Mouse (Mus musculus) heart, embryonic 15.5 days (tissue): ENCODE data around the gene Trim9. TPM values are rescaled to one million over a fixed set of nuclear protein-coding genes. Genes with fewer than 3 reads are reported as not detected.

ENCODE experiments used
- ATAC-seq: fragments of 200-750 bp; cut with Nextera tagmentation; replicated peaks from 2 replicates; pipeline ENCODE4 v1.8.0; 2017; ENCODE audit warnings: low read depth, moderate TSS enrichment; ENCODE audit not compliant: insufficient number of reproducible peaks, insufficient read depth, low FRiP score
- H3K27ac ChIP-seq: fragments of 300-500 bp; sonication (generic); 2 replicates; pipeline ENCODE4 v1.5.1; 2015; ENCODE audit warnings: mild to moderate bottlenecking, inconsistent platforms
- H3K27me3 ChIP-seq: fragments of 300-500 bp; sonication (generic); 2 replicates; pipeline ENCODE4 v1.6.1; 2015; ENCODE audit warnings: inconsistent platforms
- H3K36me3 ChIP-seq: fragments of 300-500 bp; sonication (generic); 2 replicates; pipeline ENCODE4 v1.6.1; 2015; ENCODE audit warnings: mild to moderate bottlenecking, inconsistent platforms
- H3K4me1 ChIP-seq: fragments of 300-500 bp; sonication (generic); replicated peaks from 2 replicates; pipeline ENCODE4 v1.6.1; 2015; ENCODE audit warnings: inconsistent platforms
- H3K4me2 ChIP-seq: fragments of 300-500 bp; sonication (generic); 2 replicates; pipeline ENCODE4 v1.6.1; 2015; ENCODE audit warnings: inconsistent platforms, mild to moderate bottlenecking, moderate library complexity
- H3K4me3 ChIP-seq: fragments of 300-500 bp; sonication (generic); 2 replicates; pipeline ENCODE4 v1.5.1; 2015; ENCODE audit warnings: mild to moderate bottlenecking, inconsistent platforms
- H3K9ac ChIP-seq: fragments of 300-500 bp; sonication (generic); 2 replicates; pipeline ENCODE4 v1.6.1; 2015; ENCODE audit warnings: mild to moderate bottlenecking, inconsistent platforms
- H3K9me3 ChIP-seq: fragments of 300-500 bp; sonication (generic); replicated peaks from 2 replicates; pipeline ENCODE4 v1.6.1; 2016; ENCODE audit warnings: inconsistent platforms
- WGBS: fragments of 180-500 bp; shearing (Covaris S2); methylation state at CpG from one replicate; pipeline ENCODE4 v1.1.7; 2015; ENCODE audit warnings: mixed read lengths; 5-methylcytosine and 5-hydroxymethylcytosine counted together
- polyA plus RNA-seq: library from polyadenylated mRNA; unstranded; fragments of >200 nt; fragmentation: Nextera tagmentation; extraction: Ambion mirVana; gene quantifications from 2 replicates; pipeline ENCODE4 v1.2.1, GENCODE M21; 2015

Trim9 gene
- polyA plus RNA-seq, 1 experiment from 2014 or later = 0.25 TPM

DNA sequence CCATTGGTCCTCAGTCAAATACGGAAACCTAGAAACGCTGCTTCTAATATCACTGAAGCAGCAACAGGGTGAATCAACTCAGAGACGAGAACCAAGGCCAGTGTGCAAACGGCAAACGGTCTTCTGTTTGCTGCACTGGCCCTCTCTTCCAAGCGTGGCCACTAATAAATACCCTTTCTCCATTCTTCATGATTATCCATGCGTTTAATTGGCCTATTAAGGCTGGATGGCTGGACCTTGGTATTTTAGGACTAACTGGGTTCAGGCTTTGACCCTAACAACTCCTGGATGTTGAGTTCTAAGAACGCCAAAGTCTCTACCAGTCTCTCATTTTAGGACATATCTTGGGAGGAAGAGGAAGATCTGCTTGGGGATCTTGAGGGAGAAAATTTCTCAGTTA, 7.5 kb upstream of the Trim9 start:
- no peak overlapping the region for H3K27ac ChIP-seq
- no peak overlapping the region for H3K4me3 ChIP-seq
- WGBS = 80% methylated on average over 8 of the region's 8 CpGs
- H3K27me3 ChIP-seq = 0 out of 2 replicates have a peak, but pooled peaks cover 3% of the 10 kb centered on the region
- ATAC-seq = no peak
- no peak overlapping the region for H3K9ac ChIP-seq
- no peaks in the 10 kb centered on the region for H3K36me3 ChIP-seq
- H3K4me2 ChIP-seq = no peak overlapping the region
- H3K4me1 ChIP-seq = no peaks in the 10 kb centered on the region
- H3K9me3 ChIP-seq = no peaks in the 10 kb centered on the region

DNA sequence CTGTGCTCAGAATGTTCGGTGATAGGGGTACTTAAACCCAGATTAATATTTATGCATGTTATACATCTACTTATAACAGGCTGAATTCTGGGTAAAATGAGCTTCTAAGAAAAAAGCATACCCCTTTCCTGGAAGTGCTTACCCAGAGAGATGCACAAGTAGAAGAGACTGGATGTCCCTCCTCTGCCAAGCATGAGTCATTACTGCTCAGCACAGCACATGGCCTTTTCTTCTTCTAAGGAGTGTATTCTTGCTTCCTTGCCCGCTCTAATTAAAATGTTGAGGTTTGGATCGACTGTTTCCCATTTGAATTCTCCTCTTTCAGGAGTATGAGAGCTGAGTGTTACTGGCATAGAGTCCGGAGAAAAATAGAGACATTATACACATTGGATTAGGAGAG, 3.1 kb upstream of the Trim9 start:
- Histone ChIP-seq H3K36me3 (no peaks in the 10 kb centered on the region), H3K4me3 (no peak overlapping the region), H3K4me2 (no peak overlapping the region), H3K27me3 (peaks cover 32% of the 10 kb centered on the region), H3K9ac (no peak overlapping the region), H3K9me3 (no peaks in the 10 kb centered on the region), H3K27ac (no peak overlapping the region), H3K4me1 (peaks cover 15% of the 10 kb centered on the region)
- WGBS = 83% methylated on average over 4 of the region's 4 CpGs
- no peak for ATAC-seq

DNA sequence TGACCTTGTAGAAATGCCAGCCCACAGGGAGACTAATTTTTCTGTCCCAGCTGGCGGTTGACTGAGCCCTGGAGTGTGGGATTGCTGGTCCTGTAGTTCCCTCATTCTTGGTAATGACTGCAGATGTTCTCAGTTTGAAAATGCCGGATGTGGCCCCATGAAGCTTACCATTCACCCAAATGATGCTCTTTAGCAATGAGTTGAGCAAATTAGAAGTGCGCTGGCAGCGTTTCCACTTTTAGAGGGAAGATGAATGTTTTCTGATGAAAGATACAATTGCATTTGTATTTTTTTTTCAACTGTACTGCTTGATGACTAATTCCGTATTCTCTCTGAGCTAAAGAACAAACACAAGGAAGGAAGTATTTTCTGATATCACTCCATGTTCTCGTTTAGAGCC, 2.4 kb upstream of the Trim9 start:
- peaks cover 39% of the 10 kb centered on the region for H3K27me3 ChIP-seq
- ATAC-seq = no peak
- WGBS = 65% methylated on average over 6 of the region's 6 CpGs
- peaks cover 16% of the 10 kb centered on the region for H3K4me1 ChIP-seq
- no peaks in the 10 kb centered on the region for H3K9me3 ChIP-seq
- H3K36me3 ChIP-seq = no peaks in the 10 kb centered on the region
- H3K9ac ChIP-seq = no peak overlapping the region
- no peak overlapping the region for H3K4me3 ChIP-seq
- H3K27ac ChIP-seq = no peak overlapping the region
- H3K4me2 ChIP-seq = no peak overlapping the region

DNA sequence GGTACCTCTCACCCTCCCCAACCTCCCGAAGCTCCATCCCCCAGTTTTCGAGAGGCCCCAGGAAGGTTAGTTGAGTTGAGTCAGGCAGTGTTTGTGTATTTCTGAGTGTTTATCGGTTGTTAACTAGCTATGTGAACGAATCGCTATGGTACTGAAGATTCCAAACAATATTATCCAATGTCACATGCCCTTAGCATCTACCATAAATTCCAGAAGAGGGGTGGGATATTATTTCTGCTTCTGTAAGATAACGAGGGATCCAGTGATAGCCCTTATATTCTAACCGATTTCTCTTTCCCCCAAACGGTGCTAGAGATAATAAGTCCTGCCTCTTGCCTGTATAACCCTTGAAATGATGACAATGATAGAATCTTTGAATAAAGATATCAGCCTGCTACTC, 612 bp upstream of the Trim9 start:
- no peaks in the 10 kb centered on the region for H3K9me3 ChIP-seq
- 15% methylated on average over 8 of the region's 8 CpGs for WGBS
- H3K4me2 ChIP-seq = peak overlapping the region; percentile 96
- no peak overlapping the region for H3K27ac ChIP-seq
- peak overlapping the region; percentile 67 for H3K4me3 ChIP-seq
- H3K27me3 ChIP-seq = peaks cover 47% of the 10 kb centered on the region
- no peak overlapping the region for H3K9ac ChIP-seq
- no peak for ATAC-seq
- H3K36me3 ChIP-seq = no peaks in the 10 kb centered on the region
- H3K4me1 ChIP-seq = peaks cover 16% of the 10 kb centered on the region

DNA sequence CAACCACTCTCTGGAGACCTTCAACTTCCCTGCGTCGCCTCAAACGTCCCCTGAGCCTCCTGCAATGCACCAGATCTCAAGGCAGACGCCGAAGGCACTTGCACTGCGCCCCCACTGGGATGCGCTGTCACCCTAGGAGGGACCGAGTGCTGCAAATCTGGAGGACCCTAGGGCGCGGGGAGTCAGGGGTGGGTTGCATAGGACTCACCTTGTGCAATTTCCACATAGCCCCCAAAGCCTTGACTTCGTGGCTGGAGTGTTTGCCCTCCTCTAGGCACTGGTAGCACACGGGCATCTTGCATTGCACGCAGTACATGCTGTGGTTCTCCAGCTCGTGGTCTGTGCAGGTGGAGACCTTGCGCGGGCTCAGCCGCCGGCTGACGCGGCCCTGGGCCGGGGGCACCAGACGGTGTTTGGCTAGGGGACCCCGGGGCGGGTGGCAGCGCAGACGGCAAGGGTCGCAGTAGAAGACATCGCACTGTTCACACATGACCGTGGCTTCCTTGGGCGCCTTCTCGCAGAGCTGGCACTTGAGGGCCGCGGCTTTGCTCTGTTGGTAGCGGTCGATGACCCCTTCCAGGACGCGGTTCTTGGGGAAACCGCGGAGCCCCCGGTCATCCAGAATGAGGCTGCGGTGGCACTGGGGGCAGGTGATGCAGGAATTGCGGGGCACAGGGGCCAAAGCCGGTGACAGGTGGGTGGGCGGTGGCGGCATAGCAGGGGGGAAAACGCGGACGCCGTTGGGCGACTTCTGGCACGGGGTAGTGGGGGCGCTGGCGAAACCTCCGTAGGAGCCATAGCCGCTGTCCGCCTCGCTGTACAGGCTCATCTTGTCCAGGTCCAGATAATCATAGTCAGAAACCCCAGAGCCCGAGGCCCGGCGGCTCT, 1.0 kb downstream of the Trim9 start:
- H3K9ac ChIP-seq = peak overlapping the region; percentile 19; the same call in 1 of the 2 replicates
- H3K36me3 ChIP-seq = no peaks in the 10 kb centered on the region
- peaks cover 44% of the 10 kb centered on the region for H3K27me3 ChIP-seq
- WGBS = 2% methylated on average over 59 of the region's 60 CpGs
- no peak overlapping the region for H3K27ac ChIP-seq
- ATAC-seq = no peak; the same call in 1 of the 2 replicates
- H3K4me1 ChIP-seq = peaks cover 16% of the 10 kb centered on the region
- peak overlapping the region; percentile 67 for H3K4me3 ChIP-seq
- H3K9me3 ChIP-seq = no peaks in the 10 kb centered on the region
- peak overlapping the region; percentile 96 for H3K4me2 ChIP-seq

DNA sequence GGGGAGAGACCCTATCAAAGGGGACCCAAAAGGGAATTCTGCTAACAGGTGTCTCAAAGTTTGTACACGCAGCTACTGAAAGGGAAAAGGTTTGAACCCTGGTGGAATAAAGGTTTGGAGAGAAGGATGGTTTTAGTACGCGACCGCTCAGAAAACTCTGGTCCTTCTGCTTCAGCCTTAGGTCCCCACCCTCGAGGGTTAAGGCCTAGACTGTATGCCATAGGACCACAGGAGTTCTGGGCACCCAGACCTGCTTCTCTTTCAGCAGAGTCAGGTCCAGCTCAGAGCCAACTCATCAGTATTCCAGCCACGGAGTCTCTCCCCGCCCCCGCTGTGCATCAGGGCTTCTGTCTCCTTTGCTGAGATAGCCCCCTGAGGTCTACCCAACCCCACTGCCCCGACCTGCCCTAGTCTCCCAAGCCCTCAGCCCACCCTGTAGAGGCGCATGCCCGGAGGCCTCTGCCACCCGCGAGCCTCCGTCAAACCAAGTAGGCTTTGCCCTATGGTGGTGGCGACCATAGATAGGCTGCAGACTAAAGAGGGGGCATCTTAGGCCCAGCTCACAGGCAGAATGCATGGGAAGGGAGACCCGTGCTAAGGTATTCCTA, 1.8 kb downstream of the Trim9 start:
- Histone ChIP-seq H3K27ac (no peak overlapping the region), H3K9me3 (no peaks in the 10 kb centered on the region), H3K4me1 (peaks cover 16% of the 10 kb centered on the region), H3K27me3 (peaks cover 44% of the 10 kb centered on the region), H3K9ac (no peak overlapping the region), H3K36me3 (no peaks in the 10 kb centered on the region), H3K4me2 (peak overlapping the region; percentile 96), H3K4me3 (peak overlapping the region; percentile 67)
- no peak for ATAC-seq
- WGBS = 27% methylated on average over 16 of the region's 16 CpGs

DNA sequence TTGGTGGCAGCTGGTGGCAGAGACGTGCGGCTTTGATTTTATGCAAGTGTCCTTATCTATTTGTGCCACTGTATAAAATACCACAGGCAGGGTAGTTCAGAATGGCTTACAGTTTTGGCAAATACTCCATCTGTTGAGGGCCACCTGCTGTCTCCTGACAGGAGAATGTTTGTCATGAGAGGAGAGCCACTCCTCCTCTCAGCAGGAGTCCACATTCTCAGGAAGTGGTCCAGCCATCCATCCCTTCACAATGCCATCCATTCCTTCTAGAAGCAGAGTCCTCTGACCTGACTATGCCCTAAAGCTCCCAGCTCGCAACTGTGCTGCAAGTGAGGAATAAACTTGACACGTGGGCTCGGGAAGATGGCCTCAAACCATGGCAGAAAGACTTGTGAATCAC, 12.2 kb downstream of the Trim9 start:
- ATAC-seq = no peak
- WGBS = 60% methylated on average over 5 of the region's 5 CpGs

DNA sequence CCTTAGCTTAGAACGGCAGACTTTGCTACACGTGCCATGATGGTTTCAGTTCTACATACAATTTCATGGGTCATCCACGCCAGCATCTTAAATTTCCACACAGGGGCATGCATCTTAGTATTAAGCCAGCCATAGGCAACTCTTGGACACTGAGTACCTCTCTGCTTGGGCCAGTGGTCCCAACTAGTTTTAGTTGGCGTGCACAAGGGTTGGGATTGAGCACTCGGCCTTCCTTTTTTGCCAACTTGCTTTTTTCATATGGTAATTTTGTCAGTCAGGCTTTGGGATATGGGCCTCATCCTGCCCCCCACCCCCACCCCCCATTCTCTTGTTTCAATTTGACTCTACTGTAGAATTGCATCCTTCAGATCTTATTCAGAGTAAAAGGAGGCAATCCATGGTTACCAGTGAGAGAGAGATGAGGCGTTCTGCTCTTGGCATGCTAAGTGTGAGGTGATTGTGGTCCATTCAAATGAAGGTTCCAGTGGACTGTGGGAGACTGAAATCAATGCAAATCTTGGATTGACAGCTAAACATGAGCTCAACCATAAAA, 14.1 kb downstream of the Trim9 start:
- Histone ChIP-seq H3K27me3 (no peaks in the 10 kb centered on the region), H3K4me3 (no peak overlapping the region), H3K4me2 (no peak overlapping the region), H3K4me1 (peaks cover 9% of the 10 kb centered on the region), H3K9me3 (no peaks in the 10 kb centered on the region), H3K9ac (no peak overlapping the region), H3K27ac (no peak overlapping the region), H3K36me3 (no peaks in the 10 kb centered on the region)
- no peak for ATAC-seq
- 83% methylated on average over 6 of the region's 6 CpGs for WGBS

More for the DNA sequence above, 12.2 kb downstream of the Trim9 start:
- no peak overlapping the region for H3K9ac ChIP-seq
- no peaks in the 10 kb centered on the region for H3K36me3 ChIP-seq
- H3K4me1 ChIP-seq = no peaks in the 10 kb centered on the region
- no peak overlapping the region for H3K4me2 ChIP-seq
- H3K27me3 ChIP-seq = no peaks in the 10 kb centered on the region
- no peaks in the 10 kb centered on the region for H3K9me3 ChIP-seq
- no peak overlapping the region for H3K4me3 ChIP-seq
- no peak overlapping the region for H3K27ac ChIP-seq

DNA sequence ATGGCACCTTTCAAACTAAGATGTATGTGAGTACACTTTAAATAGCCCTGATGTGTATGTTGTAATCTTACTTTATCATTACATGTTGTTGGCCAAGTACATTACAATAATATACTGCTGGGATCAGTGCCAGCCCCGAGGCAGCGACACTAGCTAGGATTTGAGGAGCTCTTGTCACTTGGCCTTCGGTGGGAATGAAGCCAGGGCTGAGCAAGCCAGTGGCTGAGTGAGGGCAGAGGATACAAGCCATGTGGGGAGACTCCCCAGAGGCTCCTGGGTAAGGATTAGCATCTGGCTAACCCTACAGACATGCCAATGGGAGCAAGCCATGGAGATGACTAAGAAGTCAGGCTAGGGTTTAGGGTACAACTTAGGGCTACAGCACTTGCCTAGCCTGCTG, 18.4 kb downstream of the Trim9 start:
- H3K9me3 ChIP-seq = no peaks in the 10 kb centered on the region
- peak; percentile 66 for ATAC-seq
- peak overlapping the region; percentile 33 for H3K27ac ChIP-seq
- no peak overlapping the region for H3K4me3 ChIP-seq
- 13% methylated on average over 3 of the region's 3 CpGs for WGBS
- peaks cover 9% of the 10 kb centered on the region for H3K4me1 ChIP-seq
- H3K27me3 ChIP-seq = no peaks in the 10 kb centered on the region
- 0 out of 2 replicates have a peak overlapping the region, but pooled peaks have one; percentile 4 for H3K4me2 ChIP-seq
- no peak overlapping the region for H3K9ac ChIP-seq
- no peaks in the 10 kb centered on the region for H3K36me3 ChIP-seq

DNA sequence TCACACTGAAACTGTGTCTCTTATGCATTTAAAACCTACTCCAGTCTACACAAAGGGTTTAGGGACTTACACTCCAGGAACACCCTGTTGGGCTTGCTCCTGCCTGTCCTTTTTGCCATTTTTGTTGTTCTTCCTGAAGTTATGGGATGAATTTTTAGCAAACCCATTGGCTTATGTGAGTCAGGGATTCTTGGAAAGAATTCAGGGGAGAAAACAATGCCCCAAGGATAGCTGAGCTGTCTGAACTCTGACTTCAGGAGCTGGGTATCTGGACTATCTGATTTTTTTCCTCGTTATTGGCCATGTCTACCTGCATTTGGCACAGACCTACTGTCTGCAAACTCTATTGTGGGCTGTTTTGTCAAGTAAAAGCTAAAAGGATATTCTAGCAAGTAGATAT, 20.5 kb downstream of the Trim9 start:
- H3K4me2 ChIP-seq = no peak overlapping the region
- WGBS = 61% methylated on average over 1 of the region's 1 CpGs
- no peaks in the 10 kb centered on the region for H3K27me3 ChIP-seq
- no peak overlapping the region for H3K4me3 ChIP-seq
- no peaks in the 10 kb centered on the region for H3K36me3 ChIP-seq
- ATAC-seq = no peak
- no peaks in the 10 kb centered on the region for H3K9me3 ChIP-seq
- peaks cover 9% of the 10 kb centered on the region for H3K4me1 ChIP-seq
- H3K9ac ChIP-seq = no peak overlapping the region
- no peak overlapping the region for H3K27ac ChIP-seq

DNA sequence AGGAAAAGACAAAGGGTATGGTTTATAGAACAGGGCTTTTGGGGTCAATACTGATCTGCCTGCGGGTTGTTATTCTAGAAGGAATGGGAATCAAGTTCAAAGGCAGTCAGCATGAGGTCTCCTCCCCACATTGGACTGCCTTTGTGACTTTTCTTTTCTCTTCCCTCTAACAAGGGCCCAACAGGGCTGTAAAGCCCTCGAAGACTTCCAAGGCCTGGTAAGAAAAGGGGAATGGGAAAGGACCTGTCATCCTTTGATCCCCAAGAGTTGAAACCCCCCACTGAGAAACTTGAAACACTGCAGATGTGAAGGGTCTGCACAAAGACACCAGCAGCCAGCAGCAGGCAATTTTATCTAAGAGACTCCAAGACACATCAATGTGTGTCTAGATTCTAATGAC, 21.0 kb downstream of the Trim9 start:
- Histone ChIP-seq H3K27ac (no peak overlapping the region), H3K4me2 (no peak overlapping the region), H3K4me1 (peaks cover 9% of the 10 kb centered on the region), H3K27me3 (no peaks in the 10 kb centered on the region), H3K4me3 (no peak overlapping the region), H3K36me3 (no peaks in the 10 kb centered on the region), H3K9me3 (no peaks in the 10 kb centered on the region), H3K9ac (no peak overlapping the region)
- WGBS = 50% methylated on average over 2 of the region's 2 CpGs
- no peak for ATAC-seq
